Mouse (Mus musculus) thymus, adult 2 months (tissue): Measurements from ENCODE around the gene Paqr5.

ENCODE experiments used
- CTCF ChIP-seq: fragments of 200-500 bp; IDR thresholded peaks from 2 replicates; pipeline ENCODE4 v1.5.1; 2012; ENCODE audit warnings: mild to moderate bottlenecking, control low read depth, low read length, moderate library complexity, borderline replicate concordance; ENCODE audit not compliant: control insufficient read depth, poor library complexity, insufficient read depth; ENCODE audit errors: extremely low read depth
- POLR2A ChIP-seq: fragments of 200-500 bp; IDR thresholded peaks from 2 replicates; pipeline ENCODE4 v1.6.1; 2012; ENCODE audit warnings: mild to moderate bottlenecking, low read length, control low read depth, moderate library complexity; ENCODE audit not compliant: control insufficient read depth, poor library complexity, insufficient read depth; ENCODE audit errors: extremely low read depth

DNA sequence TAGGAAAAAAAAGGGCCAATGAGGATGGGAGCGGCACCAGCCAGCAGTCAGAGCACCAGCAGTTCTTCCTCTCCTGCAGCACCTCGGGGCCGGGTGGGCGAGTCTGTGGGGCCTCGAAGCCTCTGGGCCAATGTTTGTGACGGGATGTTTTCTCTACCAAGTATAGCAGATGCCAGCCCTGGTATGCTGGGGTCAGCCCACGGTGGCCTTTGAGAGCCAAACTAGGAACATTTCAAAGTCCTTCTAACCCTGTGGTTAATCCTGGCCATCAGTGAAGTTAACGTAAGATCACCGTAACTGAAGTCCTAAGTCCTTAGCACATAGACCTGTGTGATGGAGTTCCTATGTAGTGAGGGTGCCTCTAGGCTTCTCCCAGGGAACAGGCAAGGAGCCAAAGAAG is 54.6 kb downstream of the Paqr5 start:
- TF ChIP-seq CTCF = no peak
- TF ChIP-seq POLR2A = no peak
